Mouse (Mus musculus) T-helper 2 cell (primary cell): ENCODE data around the gene Sec16a.

Source experiments
- in situ Hi-C: fragments of 300-600 bp; cut with MboI, MseI; formaldehyde crosslinking; loops from one replicate; pipeline ENCODE4 v1.15.1; 2025; ENCODE audit warnings: high pct_unique_total_duplicates

Sec16a gene

GRCm38 (mm10) chr2:26444946-26445665, at the start of gene Sec16a:
TSS of gene Sec16a (minus strand) at chr2:26445216.
- in situ Hi-C loops, result loop anchor here (5.0 kb wide), 1 partner anchor 117 kb away; no protein-coding TSS in a partner anchor

GRCm38 (mm10) chr2:26494396-26494795, 49.4 kb upstream of the Sec16a start:
- in situ Hi-C loops, result no loop called here

- in situ Hi-C loops, result no loop called here
Measured at GRCm38 (mm10) chr2:26493021-26493781, 48.2 kb upstream of the Sec16a start.

- in situ Hi-C loops, result no loop called here
Measured at GRCm38 (mm10) chr2:26490760-26491301, 45.8 kb upstream of the Sec16a start.

- in situ Hi-C loops, result loop anchor here (5.0 kb wide), 1 partner anchor 36 kb away; no protein-coding TSS in a partner anchor
Measured at GRCm38 (mm10) chr2:26488535-26489135, 43.6 kb upstream of the Sec16a start.

- in situ Hi-C loops, result loop anchor here (5.0 kb wide), 1 partner anchor 35 kb away; no protein-coding TSS in a partner anchor
Measured at GRCm38 (mm10) chr2:26487322-26488021, 42.5 kb upstream of the Sec16a start.

GRCm38 (mm10) chr2:26486835-26487321, 41.9 kb upstream of the Sec16a start:
- in situ Hi-C loops, result loop anchor here (5.0 kb wide), 1 partner anchor 35 kb away; no protein-coding TSS in a partner anchor

- in situ Hi-C loops, result loop anchor here (5.0 kb wide), 1 partner anchor 34 kb away; no protein-coding TSS in a partner anchor
Measured at GRCm38 (mm10) chr2:26486264-26486810, 41.3 kb upstream of the Sec16a start.

GRCm38 (mm10) chr2:26485710-26486109, 40.7 kb upstream of the Sec16a start:
- in situ Hi-C loops, result loop anchor here (5.0 kb wide), 1 partner anchor 33 kb away; no protein-coding TSS in a partner anchor

GRCm38 (mm10) chr2:26485278-26485677, 40.3 kb upstream of the Sec16a start:
- in situ Hi-C loops, result loop anchor here (5.0 kb wide), 1 partner anchor 33 kb away; no protein-coding TSS in a partner anchor

GRCm38 (mm10) chr2:26484169-26484568, 39.2 kb upstream of the Sec16a start:
- in situ Hi-C loops, result no loop called here

- in situ Hi-C loops, result no loop called here
Measured at GRCm38 (mm10) chr2:26483230-26483869, 38.3 kb upstream of the Sec16a start.

- in situ Hi-C loops, result no loop called here
Measured at GRCm38 (mm10) chr2:26482824-26483223, 37.8 kb upstream of the Sec16a start.

GRCm38 (mm10) chr2:26481724-26482495, 36.9 kb upstream of the Sec16a start:
- in situ Hi-C loops, result no loop called here

- in situ Hi-C loops, result no loop called here
Measured at GRCm38 (mm10) chr2:26480911-26481310, 35.9 kb upstream of the Sec16a start.

GRCm38 (mm10) chr2:26478685-26479205, 33.7 kb upstream of the Sec16a start:
- in situ Hi-C loops, result no loop called here

GRCm38 (mm10) chr2:26477911-26478310, 32.9 kb upstream of the Sec16a start:
- in situ Hi-C loops, result no loop called here

- in situ Hi-C loops, result no loop called here
Measured at GRCm38 (mm10) chr2:26475505-26476430, 30.8 kb upstream of the Sec16a start.
